Mouse (Mus musculus) liver, adult 2 months (tissue): ENCODE data around the gene Atxn7l1.

Experiments used
- CTCF ChIP-seq: fragments of 200-500 bp; IDR thresholded peaks from 2 replicates; pipeline ENCODE4 v1.5.1; 2011; ENCODE audit warnings: low read depth, low read length, control low read depth
- POLR2A ChIP-seq: fragments of 200-500 bp; IDR thresholded peaks from 2 replicates; pipeline ENCODE4 v1.6.1; 2011; ENCODE audit warnings: low read length, control low read depth; ENCODE audit not compliant: insufficient read depth; ENCODE audit errors: extremely low read depth

- TF ChIP-seq CTCF (no peak), POLR2A (no peak)
Measured at GRCm38 (mm10) chr12:33340698-33341097, 193.2 kb downstream of the Atxn7l1 start.
